25 mouse cellular contexts compared by ENCODE assay signal in genomic region chr10:83345693-83346358, GRCm38 (mm10). TPM values are rescaled to one million over a fixed set of nuclear protein-coding genes. Genes with fewer than 3 reads are reported as not detected.
A peak's percentile ranks its signal among the peaks of the same experiment; 100 is the strongest.
DNase-seq lines count a peak whose midpoint lies in the region; ATAC-seq and TF ChIP-seq lines count a peak whose summit lies in the region.
"Had no signal": no experiment of that assay in that cellular context is flagged by ENCODE, and none has a peak within 500 bp of the region (broad histone marks: within the 10 kb centered on the region; RNA-seq: fewer than 3 reads in every experiment).

No protein-coding gene starts in this region.

- peaks cover 81% of the 10 kb centered on the region for H3K4me1 ChIP-seq in E14TG2a.4 (replicated peaks; ENCODE audit: low read depth, low read length)
- 0 out of 2 replicates have a peak, but pooled peaks cover 3% of the 10 kb centered on the region for H3K4me1 ChIP-seq in kidney, embryonic 15.5 days
- H3K4me1 ChIP-seq: embryonic facial prominence, embryonic 12.5 days; forebrain, embryonic 13.5 days; forebrain, embryonic 15.5 days had no signal

- H3K9me3 ChIP-seq in E14TG2a.4 (ENCODE audit: low read length) = peaks cover 12% of the 10 kb centered on the region
- no peaks in the 10 kb centered on the region for H3K9me3 ChIP-seq in kidney, embryonic 15.5 days (replicated peaks)
- H3K9me3 ChIP-seq: embryonic facial prominence, embryonic 10.5 days; embryonic facial prominence, embryonic 12.5 days; forebrain, embryonic 13.5 days; forebrain, embryonic 15.5 days; G1E had no signal

- peaks cover 17% of the 10 kb centered on the region for H3K36me3 ChIP-seq in E14TG2a.4 (ENCODE audit: insufficient read depth, low read length)
- no peaks in the 10 kb centered on the region for H3K36me3 ChIP-seq in kidney, embryonic 15.5 days
- H3K36me3 ChIP-seq: embryonic facial prominence, embryonic 10.5 days; embryonic facial prominence, embryonic 12.5 days; forebrain, embryonic 15.5 days; G1E had no signal

- DNase-seq in ES-CJ7 (ENCODE audit: low read depth, low spot score) = peak; percentile 83
- DNase-seq in R1 (ENCODE audit: low read depth, low spot score) = peak; percentile 86
- DNase-seq in gastrocnemius, adult 8-10 months (ENCODE audit: low spot score in 2 of 2) = no peak
- DNase-seq in lung, postnatal 10 days = no peak
- DNase-seq: adrenal gland, adult 8-10 months; adrenal gland, postnatal 14 days; adrenal gland, postnatal 36 days; B cell, adult 2 months; cerebellum, adult 11-12 months; cerebellum, adult 2 months; cerebellum, adult 9-10 months; cerebellum, postnatal 10 days; cerebellum, postnatal 25 days; forebrain, postnatal 0 days had no signal

- no peak overlapping the region for H3K4me2 ChIP-seq in kidney, embryonic 15.5 days
- H3K4me2 ChIP-seq: embryonic facial prominence, embryonic 12.5 days; forebrain, embryonic 13.5 days; forebrain, embryonic 15.5 days had no signal

- WGBS in kidney, embryonic 15.5 days = 45% methylated on average over 7 of the region's 7 CpGs

- peak overlapping the region; percentile 57 for H3K4me3 ChIP-seq in E14TG2a.4 (replicated peaks; ENCODE audit: low read length)
- H3K4me3 ChIP-seq in kidney, embryonic 15.5 days (replicated peaks) = no peak overlapping the region
- H3K4me3 ChIP-seq: embryonic facial prominence, embryonic 10.5 days; embryonic facial prominence, embryonic 12.5 days; forebrain, embryonic 13.5 days; forebrain, embryonic 15.5 days had no signal

- H3K27me3 ChIP-seq in E14TG2a.4 (ENCODE audit: insufficient read depth, low read length) = no peaks in the 10 kb centered on the region
- H3K27me3 ChIP-seq in kidney, embryonic 15.5 days = 0 out of 2 replicates have a peak, but pooled peaks cover 2% of the 10 kb centered on the region
- H3K27me3 ChIP-seq: CH12.LX; embryonic facial prominence, embryonic 12.5 days; forebrain, embryonic 13.5 days; forebrain, embryonic 15.5 days; Patski had no signal

- no peak overlapping the region for H3K9ac ChIP-seq in kidney, embryonic 15.5 days
- H3K9ac ChIP-seq: embryonic facial prominence, embryonic 12.5 days; forebrain, embryonic 13.5 days; forebrain, embryonic 15.5 days; forebrain, postnatal 0 days had no signal

- TF ChIP-seq CTCF in E14TG2a.4 (conservative IDR thresholded peaks at IDR 0.05; ENCODE audit: low read length) = no peak

- no peak overlapping the region for H3K27ac ChIP-seq in kidney, embryonic 15.5 days
- H3K27ac ChIP-seq: embryonic facial prominence, embryonic 10.5 days; embryonic facial prominence, embryonic 12.5 days; forebrain, embryonic 13.5 days; forebrain, embryonic 15.5 days had no signal

- ATAC-seq in kidney, embryonic 15.5 days (replicated peaks; ENCODE audit: low FRiP score) = no peak
- ATAC-seq: activated CD4-positive, CD25-positive, alpha-beta regulatory T cell, adult 4 months; CD4-positive, CD25-positive, alpha-beta regulatory T cell, adult 4 months; forebrain, embryonic 13.5 days; forebrain, embryonic 15.5 days; forebrain, postnatal 0 days; Patski had no signal

RNA-seq across cellular contexts. Expression of gene Slc41a2, which starts 8.1 kb away (rescaled TPM):
- total RNA-seq in gastrocnemius, adult 8-10 months (2022) = under 1 TPM; 0.35 to 0.76 (median 0.36) TPM
- polyA plus RNA-seq in kidney, embryonic 15.5 days (2015; fragmentation: Nextera tagmentation; extraction: Ambion mirVana) = 0.57 and 0.58 TPM in 2 replicates
- polyA plus RNA-seq: G1E had no signal

RNA-seq across cellular contexts. Expression of gene D10Wsu102e, which starts 14.2 kb away (rescaled TPM):
- 1 to 10 TPM in 1 of 4 experiments, under 1 TPM in 3; 0.67 to 1.2 (median 0.80) TPM for total RNA-seq in gastrocnemius, adult 8-10 months (2022)
- 0.78 and 0.82 TPM in 2 replicates for polyA plus RNA-seq in kidney, embryonic 15.5 days (2015; fragmentation: Nextera tagmentation; extraction: Ambion mirVana)

Comparison
In these comparisons a context has a peak if more than half of its experiments do, and no peak if none do; other contexts are left out.
1. DNase-seq: peak in ES-CJ7 (single experiment) and R1 (single experiment); none in gastrocnemius, adult 8-10 months (0 of 2) and lung, postnatal 10 days (single experiment).